Mouse (Mus musculus) liver, postnatal 0 days (tissue): ENCODE measurements around the gene Ifngr1. TPM values are rescaled to one million over a fixed set of nuclear protein-coding genes. Genes with fewer than 3 reads are reported as not detected.

Source experiments
- ATAC-seq: fragments of 200-750 bp; cut with Nextera tagmentation; 2 replicates; pipeline ENCODE4 v1.8.0; 2017; ENCODE audit warnings: mild to moderate bottlenecking, moderate library complexity
- DNase-seq: peaks from one replicate; pipeline ENCODE4 v3.0.0-alpha.2; 2016
- H3K27ac ChIP-seq: fragments of 300-500 bp; sonication (generic); 2 replicates; pipeline ENCODE4 v1.5.1; 2014; ENCODE audit warnings: antibody characterized with exemption, moderate library complexity, mild to moderate bottlenecking, low read depth
- H3K27me3 ChIP-seq: fragments of 300-500 bp; sonication (generic); 2 replicates; pipeline ENCODE4 v1.6.1; 2014; ENCODE audit warnings: low read length, control low read depth, mixed read lengths; ENCODE audit not compliant: insufficient read depth
- H3K36me3 ChIP-seq: fragments of 300-500 bp; sonication (generic); replicated peaks from 2 replicates; pipeline ENCODE4 v1.6.1; 2014; ENCODE audit warnings: mild to moderate bottlenecking, control low read depth, low read length, moderate library complexity, mixed read lengths; ENCODE audit not compliant: insufficient read depth
- H3K4me1 ChIP-seq: fragments of 300-500 bp; sonication (generic); 2 replicates; pipeline ENCODE4 v1.6.1; 2014; ENCODE audit warnings: antibody characterized with exemption, mild to moderate bottlenecking, control low read depth; ENCODE audit not compliant: insufficient read depth
- H3K4me2 ChIP-seq: fragments of 300-500 bp; sonication (generic); 2 replicates; pipeline ENCODE4 v1.6.1; 2014; ENCODE audit warnings: low read depth, mild to moderate bottlenecking, low read length, moderate library complexity, mixed read lengths
- H3K4me3 ChIP-seq: fragments of 300-500 bp; sonication (generic); 2 replicates; pipeline ENCODE4 v1.5.1; 2014; ENCODE audit warnings: low read depth, low read length
- H3K9ac ChIP-seq: fragments of 300-500 bp; sonication (generic); replicated peaks from 2 replicates; pipeline ENCODE4 v1.6.1; 2014; ENCODE audit warnings: mild to moderate bottlenecking, moderate library complexity
- H3K9me3 ChIP-seq: fragments of 300-500 bp; sonication (generic); 2 replicates; pipeline ENCODE4 v1.6.1; 2016; ENCODE audit warnings: mild to moderate bottlenecking, control low read depth, low read length, mixed read lengths
- CTCF ChIP-seq: sonication (generic); IDR thresholded peaks from 2 replicates; pipeline ENCODE4 v1.5.1; 2016; ENCODE audit warnings: antibody characterized with exemption, low read depth
- EP300 ChIP-seq: IDR thresholded peaks from 2 replicates; pipeline ENCODE4 v1.6.1; 2016; ENCODE audit warnings: antibody characterized with exemption, low read depth, mild to moderate bottlenecking
- WGBS: fragments of 180-500 bp; shearing (Covaris S2); extraction: QIAGEN DNeasy Blood & Tissue Kit; methylation state at CpG from one replicate; pipeline ENCODE4 v1.1.7; 2014; ENCODE audit not compliant: insufficient replicate concordance; 5-methylcytosine and 5-hydroxymethylcytosine counted together
- polyA plus RNA-seq: library from polyadenylated mRNA; unstranded; fragments of >200 nt; fragmentation: Nextera tagmentation; extraction: Ambion mirVana; gene quantifications from 2 replicates; pipeline ENCODE4 v1.2.1, GENCODE M21; 2015

The Ifngr1 gene
- polyA plus RNA-seq, 1 experiment from 2014 or later, result 68.9 TPM

DNA sequence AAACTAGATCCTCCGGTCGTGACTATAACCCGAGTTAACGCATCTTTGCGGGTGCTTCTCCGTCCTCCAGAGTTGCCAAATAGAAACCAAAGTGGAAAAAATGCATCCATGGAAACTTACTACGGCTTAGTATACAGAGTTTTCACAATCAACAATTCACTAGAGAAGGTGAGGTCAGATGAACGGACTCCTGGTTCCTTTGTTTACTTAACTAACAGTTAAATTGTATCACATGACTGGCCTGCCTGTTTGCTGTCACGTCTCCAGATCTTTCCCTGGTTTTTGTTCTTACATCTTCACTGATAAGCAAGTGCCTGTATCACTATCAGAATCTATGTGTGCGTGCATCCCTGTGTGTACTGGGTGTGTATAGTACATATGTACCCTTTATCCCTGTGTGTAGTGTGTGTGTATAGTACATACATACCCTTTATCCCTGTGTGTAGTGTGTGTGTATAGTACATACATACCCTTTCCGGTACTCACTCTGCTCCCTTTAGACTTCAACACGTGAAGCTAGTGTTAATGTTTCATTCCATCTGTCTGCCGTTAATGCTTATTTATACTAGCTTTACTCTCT lies 40.0 kb downstream of the Ifngr1 start:
- H3K27ac ChIP-seq, result no peak overlapping the region
- H3K27me3 ChIP-seq, result no peaks in the 10 kb centered on the region
- WGBS, result 64% methylated on average over 13 of the region's 13 CpGs
- H3K9ac ChIP-seq, result no peak overlapping the region
- H3K4me1 ChIP-seq, result peaks cover 5% of the 10 kb centered on the region; the same call in 1 of the 2 replicates
- H3K4me3 ChIP-seq, result no peak overlapping the region
- no peaks in the 10 kb centered on the region for H3K36me3 ChIP-seq
- H3K4me2 ChIP-seq, result no peak overlapping the region
- H3K9me3 ChIP-seq, result no peaks in the 10 kb centered on the region
- DNase-seq, result no peak
- no peak for TF ChIP-seq CTCF
- TF ChIP-seq EP300, result no peak
- peak; percentile 79 for ATAC-seq

DNA sequence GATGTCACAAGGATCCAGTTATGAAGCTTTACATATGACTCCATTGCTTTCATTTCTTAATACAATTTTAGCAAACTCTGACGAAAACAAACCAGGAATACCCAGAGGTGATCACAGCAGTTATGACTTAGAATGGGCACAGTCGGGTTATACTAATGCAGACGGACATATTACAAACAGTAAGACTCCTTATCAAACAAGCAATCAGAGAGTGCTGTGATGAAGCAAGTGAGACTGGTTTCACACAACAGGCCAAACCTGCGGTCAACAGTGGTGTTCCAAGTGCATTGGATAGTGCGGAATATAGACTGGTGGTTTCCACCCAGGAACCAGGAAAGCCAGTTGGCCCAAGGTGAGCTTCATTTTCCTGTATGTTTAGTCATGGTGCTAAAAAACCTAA lies 47.1 kb downstream of the Ifngr1 start:
- no peak overlapping the region for H3K4me2 ChIP-seq
- H3K36me3 ChIP-seq, result no peaks in the 10 kb centered on the region
- ATAC-seq (no peak), DNase-seq (no peak)
- 78% methylated on average over 5 of the region's 5 CpGs for WGBS
- no peaks in the 10 kb centered on the region for H3K9me3 ChIP-seq
- H3K9ac ChIP-seq, result no peak overlapping the region
- no peak overlapping the region for H3K27ac ChIP-seq
- no peak overlapping the region for H3K4me3 ChIP-seq
- H3K4me1 ChIP-seq, result no peaks in the 10 kb centered on the region
- TF ChIP-seq CTCF (no peak), EP300 (no peak)
- H3K27me3 ChIP-seq, result no peaks in the 10 kb centered on the region

DNA sequence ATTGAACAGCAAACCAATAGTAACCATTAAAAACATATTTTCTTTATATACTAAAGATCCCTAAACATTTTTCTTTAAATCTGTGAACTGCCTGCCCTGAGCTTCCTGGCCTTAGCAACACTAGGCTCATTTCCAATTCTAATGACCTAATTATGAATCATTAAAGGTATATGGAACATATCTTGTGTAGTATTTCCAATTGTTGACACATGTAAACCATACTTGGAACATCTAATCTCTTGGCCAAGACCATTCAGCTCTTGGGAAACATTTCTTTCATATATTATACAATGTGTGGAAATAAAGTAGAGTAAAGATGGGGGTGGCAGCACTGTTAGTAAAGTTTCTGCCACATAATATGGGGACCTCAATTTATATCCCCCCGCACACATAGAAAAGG lies 47.9 kb downstream of the Ifngr1 start:
- Histone ChIP-seq H3K9me3 (no peaks in the 10 kb centered on the region), H3K36me3 (no peaks in the 10 kb centered on the region), H3K27me3 (no peaks in the 10 kb centered on the region), H3K9ac (no peak overlapping the region), H3K4me2 (no peak overlapping the region), H3K4me3 (no peak overlapping the region), H3K4me1 (no peaks in the 10 kb centered on the region), H3K27ac (no peak overlapping the region)
- no peak for TF ChIP-seq CTCF
- no peak for TF ChIP-seq EP300
- ATAC-seq, result no peak
- DNase-seq, result no peak
- 85% methylated on average over 1 of the region's 1 CpGs for WGBS

DNA sequence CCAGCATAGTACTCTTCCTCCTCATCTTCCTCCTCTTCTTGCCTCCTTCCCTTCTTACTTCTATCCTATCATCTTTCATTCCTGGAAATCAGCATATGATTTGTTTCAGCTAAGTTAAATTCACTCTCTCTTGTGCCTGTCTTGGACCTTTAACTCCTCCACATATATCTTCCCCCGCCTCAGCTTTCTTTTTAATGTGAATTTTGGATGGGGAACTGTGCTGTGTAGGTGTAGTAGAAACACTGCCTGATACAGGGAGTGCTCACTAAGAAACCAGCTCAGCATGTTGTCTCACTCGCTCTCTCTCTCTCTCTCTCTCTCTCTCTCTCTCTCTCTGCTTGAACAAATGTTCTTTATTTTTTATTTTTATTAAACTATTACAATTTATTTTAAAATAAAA lies 53.4 kb downstream of the Ifngr1 start:
- no peak overlapping the region for H3K4me3 ChIP-seq
- H3K4me1 ChIP-seq, result no peaks in the 10 kb centered on the region
- H3K27me3 ChIP-seq, result no peaks in the 10 kb centered on the region
- H3K9me3 ChIP-seq, result no peaks in the 10 kb centered on the region
- H3K9ac ChIP-seq, result no peak overlapping the region
- no peak for ATAC-seq
- DNase-seq, result no peak
- H3K36me3 ChIP-seq, result no peaks in the 10 kb centered on the region
- no peak overlapping the region for H3K4me2 ChIP-seq
- WGBS, result 73% methylated on average over 2 of the region's 2 CpGs
- no peak overlapping the region for H3K27ac ChIP-seq
- TF ChIP-seq EP300 (no peak), CTCF (no peak)

DNA sequence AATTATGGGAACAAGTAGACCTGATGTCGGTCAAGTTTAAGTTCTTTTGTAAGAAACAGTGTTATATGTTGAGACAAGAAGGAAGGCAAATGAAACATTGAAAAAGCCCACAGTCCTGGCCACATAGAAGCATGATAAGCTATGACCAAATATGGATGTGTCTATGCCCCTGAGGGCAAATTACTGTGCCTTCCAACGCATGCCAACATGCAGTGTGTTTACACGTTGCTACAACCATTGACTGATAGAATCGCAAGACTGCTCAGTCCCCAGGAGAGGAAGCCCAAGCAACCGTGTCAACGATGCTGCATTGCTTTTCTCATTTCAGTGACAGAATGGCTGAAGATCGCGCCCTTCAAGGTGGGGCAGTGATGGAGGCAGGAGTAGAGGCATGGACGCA lies 65.7 kb downstream of the Ifngr1 start:
- 74% methylated on average over 9 of the region's 9 CpGs for WGBS
- no peak for ATAC-seq
- no peak overlapping the region for H3K4me2 ChIP-seq
- no peaks in the 10 kb centered on the region for H3K9me3 ChIP-seq
- TF ChIP-seq CTCF (no peak), EP300 (no peak)
- no peak overlapping the region for H3K27ac ChIP-seq
- no peaks in the 10 kb centered on the region for H3K27me3 ChIP-seq
- H3K4me1 ChIP-seq, result no peaks in the 10 kb centered on the region
- H3K36me3 ChIP-seq, result no peaks in the 10 kb centered on the region
- H3K4me3 ChIP-seq, result no peak overlapping the region
- no peak overlapping the region for H3K9ac ChIP-seq
- DNase-seq, result no peak

Other genes starting within 250 kb of the Ifngr1 start
- gene Olig3, start 235.4 kb upstream of the Ifngr1 start, polyA plus RNA-seq, result not detected in 2 replicates
- 0.06 TPM in 1 of 2 replicates, not detected in the other for gene Il22ra2, start 30.0 kb downstream of the Ifngr1 start, polyA plus RNA-seq
- 0.08 and 0.13 TPM in 2 replicates for gene Il20ra, start 120.6 kb downstream of the Ifngr1 start, polyA plus RNA-seq